Mouse (Mus musculus) ovary, postnatal 14 days (tissue): ENCODE data around the gene Hoxc8.

Experiments used
- DNase-seq: peaks from one replicate; pipeline ENCODE4 v3.0.0; 2022; ENCODE audit warnings: low spot score

The Hoxc8 gene

DNA sequence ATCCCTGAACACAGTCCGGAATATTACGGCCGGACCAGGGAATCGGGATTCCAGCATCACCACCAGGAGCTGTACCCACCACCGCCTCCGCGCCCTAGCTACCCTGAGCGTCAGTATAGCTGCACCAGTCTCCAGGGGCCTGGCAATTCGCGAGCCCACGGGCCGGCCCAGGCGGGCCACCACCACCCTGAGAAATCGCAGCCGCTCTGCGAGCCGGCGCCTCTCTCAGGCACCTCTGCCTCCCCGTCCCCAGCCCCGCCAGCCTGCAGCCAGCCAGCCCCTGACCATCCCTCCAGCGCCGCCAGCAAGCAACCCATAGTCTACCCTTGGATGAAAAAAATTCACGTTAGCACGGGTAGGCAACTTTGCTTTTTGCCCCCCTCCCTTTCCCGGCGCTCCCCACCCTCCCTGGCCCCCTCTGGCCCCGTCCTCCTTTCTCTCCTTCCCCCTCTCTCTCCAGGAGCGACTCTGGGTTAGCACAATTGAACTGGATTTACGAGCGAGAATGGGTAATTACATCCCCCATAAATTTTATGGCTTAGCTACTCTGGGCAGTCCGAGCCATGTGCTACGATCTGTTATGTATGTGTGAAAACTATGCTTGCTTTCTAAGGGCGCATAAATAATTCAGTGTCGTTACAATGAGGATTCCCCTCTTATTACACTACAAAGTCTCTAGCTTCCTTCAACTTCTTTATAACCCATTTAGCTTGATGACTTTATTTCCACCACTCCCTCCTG is 44.6 kb downstream of the Hoxc8 start:
- DNase-seq = no peak

DNA sequence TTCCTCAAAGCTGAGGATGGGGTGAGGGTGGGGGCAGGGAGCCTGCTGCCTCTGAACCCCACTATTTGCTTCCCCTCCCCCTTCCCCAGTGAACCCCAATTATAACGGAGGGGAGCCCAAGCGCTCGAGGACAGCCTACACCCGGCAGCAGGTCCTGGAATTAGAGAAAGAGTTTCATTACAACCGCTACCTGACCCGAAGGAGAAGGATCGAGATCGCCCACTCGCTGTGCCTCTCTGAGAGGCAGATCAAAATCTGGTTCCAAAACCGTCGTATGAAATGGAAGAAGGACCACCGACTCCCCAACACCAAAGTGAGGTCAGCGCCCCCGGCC is 45.1 kb downstream of the Hoxc8 start:
- DNase-seq = no peak

DNA sequence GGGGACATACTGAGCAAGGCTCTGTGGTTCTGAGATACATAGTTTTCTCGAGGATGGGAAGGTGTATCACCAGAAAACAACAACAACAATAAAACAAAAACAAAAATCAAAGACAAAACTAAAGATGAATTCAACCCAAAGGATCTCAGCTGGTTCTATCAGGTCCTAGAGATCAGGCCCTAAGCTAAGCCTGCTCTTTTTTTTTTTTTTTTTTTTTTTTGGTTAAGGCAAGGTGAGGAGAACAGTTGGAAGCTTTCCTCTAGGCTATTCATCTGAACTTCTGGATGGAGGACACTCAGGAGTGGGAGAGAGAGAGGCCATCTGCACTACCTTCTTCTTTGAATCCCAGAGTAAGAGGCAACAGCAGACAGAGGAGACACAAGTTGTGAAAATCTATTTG is 47.2 kb downstream of the Hoxc8 start:
- DNase-seq = no peak

DNA sequence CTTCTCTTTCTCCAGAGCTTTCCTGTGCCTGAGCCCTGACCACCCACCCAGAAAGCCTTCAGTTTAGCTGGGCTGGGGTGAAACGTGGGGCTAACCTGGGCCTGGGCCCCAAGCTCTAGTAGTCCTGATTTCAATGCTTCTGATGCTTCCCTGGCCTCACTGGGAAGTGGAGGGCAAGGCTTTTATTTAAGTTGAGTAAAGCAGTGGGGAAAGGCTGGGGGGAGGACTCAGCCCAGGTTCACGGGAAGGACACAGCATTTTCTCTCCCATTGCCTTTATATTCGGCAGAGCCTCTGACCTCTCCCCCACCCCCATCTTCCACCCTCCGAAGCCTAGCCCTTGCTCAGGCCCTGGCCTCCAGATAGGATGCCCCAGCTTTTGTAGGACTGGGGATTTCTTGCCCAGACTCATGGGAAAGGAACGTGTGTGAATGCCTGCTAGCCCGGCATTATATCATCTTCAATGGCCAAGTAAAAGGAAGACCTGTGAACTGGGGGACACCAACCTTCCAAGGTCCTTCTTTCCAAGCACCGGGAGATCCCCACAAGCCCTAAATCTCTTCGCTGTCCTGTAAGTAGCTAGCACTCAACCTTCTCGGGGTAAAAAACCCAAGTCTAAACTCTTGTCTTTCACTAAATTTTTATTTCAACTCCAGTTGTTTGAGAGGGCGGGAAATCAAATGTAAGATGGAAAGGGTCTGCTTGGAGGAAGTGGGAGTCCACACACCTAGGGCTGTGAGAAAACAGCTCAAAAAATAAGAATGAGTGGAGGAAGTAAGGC is 48.5 kb downstream of the Hoxc8 start:
- no peak for DNase-seq

DNA sequence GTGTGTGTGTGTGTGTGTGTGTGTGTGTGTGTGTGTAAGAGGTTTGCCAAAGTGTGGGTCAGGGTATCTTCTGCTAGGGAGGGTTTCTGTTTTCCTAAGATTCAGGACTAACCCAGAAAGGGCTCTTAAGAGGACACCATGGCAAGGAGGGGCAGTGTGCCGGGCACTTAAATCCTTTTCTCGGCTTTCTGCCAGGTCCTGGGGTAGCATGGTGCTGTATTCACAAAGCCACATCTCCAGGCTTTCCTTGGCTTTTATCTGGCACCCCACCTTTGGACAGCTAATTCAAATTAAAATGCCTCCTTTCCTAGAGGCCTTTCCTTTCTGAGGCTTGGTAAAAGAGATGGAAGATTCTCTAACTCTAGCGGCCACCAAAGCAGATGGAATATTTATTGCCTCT is 49.2 kb downstream of the Hoxc8 start:
- no peak for DNase-seq

DNA sequence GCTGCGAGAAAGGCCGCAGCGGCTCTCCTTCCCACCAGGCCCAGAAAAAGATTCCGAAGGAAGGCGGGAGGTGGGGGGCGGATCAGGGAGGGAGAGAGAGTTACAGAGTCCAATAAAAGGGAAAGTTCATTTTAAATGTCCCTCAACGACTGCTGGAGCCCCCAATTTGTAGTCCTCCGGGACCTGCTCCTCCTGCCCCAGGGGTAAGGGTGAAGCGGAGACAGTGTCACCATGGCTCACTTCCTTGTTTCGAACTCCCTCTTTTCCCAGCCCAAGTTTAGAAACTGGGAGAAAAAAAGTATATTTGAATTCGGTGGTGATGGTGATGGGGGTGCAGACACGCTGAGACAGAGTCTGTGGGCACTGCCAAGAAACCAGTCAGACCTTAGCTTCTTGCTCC is 50.2 kb downstream of the Hoxc8 start:
- no peak for DNase-seq

DNA sequence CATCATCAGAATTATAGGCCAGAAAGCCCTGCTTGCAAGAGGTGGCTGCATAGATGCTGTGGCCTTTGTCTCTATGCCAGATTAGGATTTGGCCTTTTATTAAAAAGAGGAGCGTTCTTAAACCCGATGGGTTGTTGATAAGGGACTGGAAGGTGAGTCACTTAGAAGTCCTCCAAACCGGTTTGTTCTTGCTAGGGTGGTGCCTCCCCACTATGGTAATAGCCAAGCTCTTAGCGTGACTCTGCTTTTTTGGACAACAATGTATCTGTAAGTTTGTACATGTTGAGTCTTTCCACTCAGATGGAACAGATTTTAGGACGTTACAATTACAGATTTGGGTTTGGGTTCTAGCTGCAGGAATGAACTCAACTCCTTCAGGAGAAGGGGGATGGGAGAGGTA is 51.2 kb downstream of the Hoxc8 start:
- no peak for DNase-seq

DNA sequence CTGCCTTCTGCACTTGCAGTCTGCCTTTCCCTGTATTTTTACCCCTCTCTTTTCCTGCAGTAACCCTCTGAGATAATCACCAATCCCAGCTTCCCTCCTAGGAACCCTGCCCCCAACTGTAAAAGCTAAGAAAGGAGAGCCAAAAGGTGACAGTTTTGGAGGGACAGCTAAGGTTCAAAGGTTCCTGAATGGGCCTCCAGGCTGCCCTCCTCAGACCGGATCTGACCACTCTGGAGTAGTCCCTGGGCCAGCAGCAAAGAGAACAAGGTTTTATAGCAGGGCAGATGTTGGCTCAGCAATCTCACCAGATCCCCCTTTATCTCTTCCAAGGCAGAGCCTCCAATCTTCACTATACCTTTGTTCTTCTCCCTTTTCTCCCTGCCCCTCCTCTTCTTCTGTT is 51.8 kb downstream of the Hoxc8 start:
- DNase-seq = no peak
